Mouse (Mus musculus): ENCODE measurements around the gene Znhit1.
A peak's percentile ranks its signal among the peaks of the same experiment; 100 is the strongest.

GRCm38 (mm10) chr5:136966331-136966730 lies 21.5 kb downstream of the Znhit1 start, which contains the start of gene Cldn15:
- TF ChIP-seq CTCF (IDR thresholded peaks at IDR 0.05; ENCODE audit: low read depth) = no peak
- TF ChIP-seq EP300 (IDR thresholded peaks at IDR 0.05; ENCODE audit: low read depth) = peak; percentile 88; the same call in 1 of the 2 replicates

Data from heart, postnatal 0 days (tissue).